Mouse (Mus musculus): ENCODE measurements around the gene Hbp1.

GRCm38 (mm10) chr12:31997328-31997878, 47.1 kb upstream of the Hbp1 start:
- TF ChIP-seq CTCF (IDR thresholded peaks at IDR 0.05), result no peak
- no peak for TF ChIP-seq EP300 (IDR thresholded peaks at IDR 0.05; ENCODE audit: insufficient read depth, low read depth, low read length)
- no peak for TF ChIP-seq POLR2A (IDR thresholded peaks at IDR 0.05; ENCODE audit: insufficient read depth, low read depth, low read length)

Data from heart, adult 2 months (tissue).